Mouse (Mus musculus): ENCODE results near the gene Rrnad1.

The Rrnad1 gene

DNA sequence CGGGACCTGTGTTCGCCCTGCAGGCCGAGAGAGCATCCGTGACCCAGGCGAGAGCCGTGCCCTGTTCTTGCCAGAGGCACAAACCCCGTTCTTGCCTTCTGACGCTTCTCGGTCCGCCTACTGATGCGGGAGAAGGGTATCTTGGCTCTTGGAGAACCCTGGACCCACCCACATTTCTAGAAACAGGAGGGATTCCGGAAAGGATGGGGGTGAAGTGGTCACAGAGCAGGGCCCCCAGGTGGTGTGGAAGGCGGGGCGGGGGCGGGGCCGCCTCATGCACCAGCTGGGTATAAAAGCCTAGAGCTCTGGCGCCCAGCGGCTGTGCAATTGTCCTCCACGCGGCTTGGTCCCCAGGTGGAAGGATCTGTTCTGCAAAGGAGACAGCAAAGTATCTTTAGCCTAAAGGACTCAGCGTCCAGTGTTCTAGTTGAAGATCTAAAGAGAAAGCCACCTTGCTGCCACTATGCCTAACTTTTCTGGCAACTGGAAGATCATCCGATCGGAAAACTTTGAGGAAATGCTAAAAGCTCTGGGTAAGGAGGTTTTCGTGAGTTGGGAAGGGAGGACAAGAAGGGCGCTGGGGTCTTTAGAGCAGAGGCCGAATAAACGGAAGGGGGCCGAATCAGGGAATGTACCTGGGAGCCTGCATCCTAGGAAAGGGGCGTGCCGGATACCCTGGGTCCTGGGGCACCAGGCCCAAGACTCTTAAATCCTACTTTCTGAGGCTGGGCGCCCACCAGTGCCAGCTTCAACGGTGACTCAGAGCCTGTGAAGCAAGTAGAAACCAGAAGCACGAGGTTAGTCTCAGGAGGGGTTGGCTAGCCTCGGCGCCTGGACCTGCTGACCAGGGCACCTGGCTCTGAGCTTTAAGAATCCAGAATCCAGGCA is 18.1 kb upstream of the Rrnad1 start, which contains the start of gene Crabp2:
Gene Crabp2 (plus strand): TSS at position 289 of the 888 bp plus-strand sequence.
- DNase-seq, result no peak

DNA sequence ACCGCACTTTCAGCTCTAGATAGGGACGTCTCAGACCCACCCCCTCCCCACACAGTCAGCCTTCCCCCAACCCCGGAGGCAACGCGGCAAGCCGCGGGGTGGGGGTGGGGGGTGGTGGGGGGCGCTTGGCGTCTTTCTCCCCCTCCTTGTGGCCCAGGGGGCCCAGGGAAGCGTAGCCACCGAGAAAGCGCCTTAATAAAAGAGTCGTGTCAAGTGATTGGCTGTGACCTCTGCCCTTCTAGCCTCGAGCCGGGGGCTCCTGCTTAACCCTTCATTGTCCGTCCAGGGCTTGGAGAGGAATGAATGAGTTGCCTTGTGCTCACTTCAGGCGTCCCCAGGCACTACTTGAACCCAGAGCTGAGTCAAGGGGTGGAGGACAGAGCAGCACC is 17.3 kb upstream of the Rrnad1 start:
- no peak for DNase-seq

DNA sequence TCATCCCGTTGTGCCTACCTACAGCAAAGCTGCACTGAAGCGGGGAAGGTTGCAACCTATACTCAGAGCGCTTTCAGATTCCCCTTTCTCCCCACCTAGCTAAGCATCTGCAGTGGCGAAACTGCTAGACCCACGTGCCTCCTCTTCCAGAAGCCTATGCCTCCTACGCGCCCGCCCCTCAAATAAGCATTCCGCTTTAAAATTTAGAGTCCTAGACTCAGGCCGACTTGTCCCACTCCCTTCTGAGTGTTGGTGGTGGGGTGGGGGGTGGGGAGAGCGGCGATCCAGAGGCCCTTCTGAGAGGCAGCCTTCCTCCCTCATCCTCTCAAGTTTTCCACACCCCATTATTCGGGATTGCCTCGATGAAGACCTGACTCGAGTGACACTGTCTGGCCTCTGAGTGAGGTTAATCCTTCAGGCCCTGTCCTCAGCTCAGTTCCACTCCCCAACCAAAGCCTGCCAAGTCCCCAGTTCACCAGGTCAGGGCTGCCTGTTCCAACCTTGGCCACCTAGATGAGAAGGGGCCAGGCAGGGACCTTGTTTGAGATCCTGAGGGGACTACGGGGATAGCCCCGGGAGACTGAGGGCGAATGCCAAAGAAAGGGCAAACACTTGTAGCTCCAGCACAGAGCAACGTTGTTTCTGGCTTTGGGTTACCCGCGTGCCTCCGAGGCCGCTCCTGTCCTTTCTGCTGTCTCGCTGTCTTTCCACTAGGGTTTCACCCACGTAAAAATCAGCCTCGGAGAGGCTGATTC is 16.7 kb upstream of the Rrnad1 start:
- DNase-seq, result no peak

DNA sequence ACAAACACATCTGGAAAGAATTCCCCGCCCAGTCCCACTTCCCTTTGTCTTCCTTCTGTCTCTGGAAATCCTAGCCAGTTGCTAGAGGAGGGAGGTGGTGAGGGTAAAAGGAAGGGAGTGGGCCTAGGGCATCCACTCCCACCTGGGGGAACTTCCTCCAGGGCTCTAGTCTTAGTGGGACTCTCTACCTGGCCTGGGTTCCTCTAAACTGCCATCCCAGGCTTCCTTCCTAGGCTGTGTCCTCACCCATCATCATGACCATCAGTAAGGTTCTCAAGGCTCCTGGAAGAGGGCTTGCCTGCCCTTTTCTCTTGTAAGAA is 16.0 kb upstream of the Rrnad1 start:
- no peak for DNase-seq

DNA sequence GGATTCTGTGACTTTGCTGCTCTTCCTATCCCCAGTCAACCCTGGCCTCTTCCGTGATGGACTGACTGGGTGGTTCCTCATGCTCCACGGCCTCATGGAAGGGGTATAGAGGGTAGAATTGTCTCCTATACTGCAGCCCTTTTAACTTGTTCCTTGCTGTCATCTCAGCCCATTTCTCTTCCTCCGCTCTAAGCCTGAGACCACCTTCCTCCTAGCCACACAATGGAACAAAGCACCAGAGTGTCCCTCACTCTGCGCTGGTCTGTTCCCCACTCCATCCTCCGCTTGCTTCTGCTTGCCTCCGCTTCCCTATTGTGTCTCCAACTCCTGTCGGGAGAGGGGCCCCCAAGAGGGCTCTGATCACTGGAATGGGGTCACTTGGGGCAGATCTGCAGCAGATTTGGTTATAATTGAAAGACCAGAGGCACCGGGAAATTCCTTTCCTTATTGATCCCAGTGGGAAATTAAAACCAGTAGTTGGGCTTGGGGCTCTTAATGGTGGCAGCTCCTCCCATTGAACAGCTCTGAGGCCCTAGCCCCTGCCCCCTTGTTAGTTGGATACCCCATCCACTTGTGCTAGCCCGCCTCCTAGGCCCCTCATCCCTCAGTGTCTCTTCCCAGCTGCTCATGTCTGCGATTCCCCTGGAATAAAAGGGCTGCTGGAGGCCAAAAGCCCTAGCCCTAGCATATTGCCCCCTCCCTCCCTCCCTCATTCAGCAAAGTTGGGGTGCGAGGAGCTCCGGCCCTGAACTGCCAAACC is 15.4 kb upstream of the Rrnad1 start:
- no peak for DNase-seq

DNA sequence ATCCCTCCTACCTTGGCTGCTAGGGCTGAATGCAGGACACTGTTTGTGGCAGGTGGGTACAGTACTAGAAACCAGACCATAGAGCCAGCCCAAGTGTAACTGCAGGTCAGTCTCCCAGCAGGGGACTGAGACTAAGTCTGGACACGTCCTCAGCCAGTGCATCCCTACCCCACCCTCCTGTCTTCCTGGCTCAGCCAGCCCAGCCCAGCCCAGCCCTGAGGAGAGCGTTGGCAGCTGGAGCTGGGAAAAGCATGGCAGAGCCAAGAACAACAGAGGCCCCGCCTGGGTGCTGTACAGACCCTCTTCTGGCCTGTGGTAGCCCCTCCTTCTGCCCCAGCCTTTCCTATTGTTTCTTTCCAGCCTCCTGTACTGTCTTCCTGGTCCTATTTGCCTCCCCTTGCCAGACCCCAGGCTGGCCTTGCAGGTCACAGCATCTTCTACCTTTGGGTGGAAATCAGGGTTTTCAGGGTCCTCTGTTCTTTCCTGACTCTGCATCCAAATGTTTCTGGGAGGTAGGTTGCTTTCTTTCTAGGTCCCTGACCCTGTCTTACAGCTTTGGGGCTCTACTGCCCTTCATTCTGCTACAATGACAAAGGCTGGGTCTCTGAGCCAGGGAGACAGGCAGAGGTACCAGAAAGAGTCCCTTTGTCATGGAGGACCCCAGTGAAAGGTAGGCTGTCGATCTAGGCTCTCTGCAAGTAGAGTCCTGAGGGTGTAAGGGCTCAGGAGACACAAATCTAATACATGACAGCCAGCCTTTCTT is 14.5 kb upstream of the Rrnad1 start:
- no peak for DNase-seq

DNA sequence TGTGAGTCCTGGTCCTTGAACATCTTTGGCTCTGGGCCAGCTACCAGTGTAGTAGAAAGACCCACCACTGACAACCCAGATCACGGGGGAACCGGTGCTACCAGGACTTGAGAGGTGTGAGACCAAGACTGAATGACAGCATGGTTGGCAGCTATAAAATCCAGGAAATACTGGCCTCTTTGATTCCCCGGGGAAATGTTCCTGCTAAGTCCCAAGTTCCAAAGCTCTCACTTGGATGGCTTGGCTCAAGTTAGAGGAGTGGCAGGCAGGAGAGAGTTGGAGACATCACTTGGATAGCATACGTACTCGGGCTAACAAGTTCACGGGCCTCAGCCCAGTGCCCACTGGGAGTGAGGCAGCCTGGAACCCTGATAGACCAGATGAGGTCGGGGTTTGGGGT is 13.1 kb upstream of the Rrnad1 start:
- no peak for DNase-seq

DNA sequence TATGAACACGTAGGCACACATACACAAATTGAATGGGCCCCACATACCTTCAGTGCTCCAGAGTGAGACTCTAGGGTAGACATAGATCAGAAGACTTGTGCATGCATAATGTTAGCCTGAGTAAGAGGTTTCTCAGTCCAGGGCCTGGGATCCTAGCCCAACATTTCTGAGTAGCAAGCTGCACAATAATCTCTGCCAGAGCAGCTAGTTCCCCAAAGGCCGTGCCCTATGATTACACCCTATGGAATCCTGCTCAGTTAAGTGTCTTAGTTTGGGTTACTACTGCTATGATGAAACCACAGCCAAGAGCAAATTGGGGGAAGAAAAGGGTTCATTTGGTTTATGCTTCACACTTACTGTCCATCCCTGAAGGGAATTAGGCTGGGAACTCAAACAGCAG is 12.0 kb upstream of the Rrnad1 start:
- no peak for DNase-seq

DNA sequence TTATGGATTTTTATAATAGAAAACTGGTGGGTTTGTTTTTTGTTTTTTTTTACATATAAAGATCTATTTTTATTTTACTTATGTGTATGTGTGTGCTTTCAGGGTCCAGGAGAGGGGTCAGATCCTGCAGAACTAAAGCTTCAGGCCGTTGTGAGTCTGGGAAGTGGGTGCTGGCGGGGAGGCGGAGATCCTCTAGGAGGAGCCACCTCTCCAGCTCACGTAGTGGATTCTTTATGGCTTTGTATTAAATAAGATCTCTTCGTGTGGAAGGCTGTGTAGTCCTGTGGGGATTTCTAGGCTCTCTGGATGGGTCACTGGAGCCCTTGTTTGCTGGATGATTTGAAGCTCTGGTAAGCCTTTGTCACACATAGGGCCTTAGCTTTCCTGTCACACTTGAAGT is 10.1 kb upstream of the Rrnad1 start:
- no peak for DNase-seq

DNA sequence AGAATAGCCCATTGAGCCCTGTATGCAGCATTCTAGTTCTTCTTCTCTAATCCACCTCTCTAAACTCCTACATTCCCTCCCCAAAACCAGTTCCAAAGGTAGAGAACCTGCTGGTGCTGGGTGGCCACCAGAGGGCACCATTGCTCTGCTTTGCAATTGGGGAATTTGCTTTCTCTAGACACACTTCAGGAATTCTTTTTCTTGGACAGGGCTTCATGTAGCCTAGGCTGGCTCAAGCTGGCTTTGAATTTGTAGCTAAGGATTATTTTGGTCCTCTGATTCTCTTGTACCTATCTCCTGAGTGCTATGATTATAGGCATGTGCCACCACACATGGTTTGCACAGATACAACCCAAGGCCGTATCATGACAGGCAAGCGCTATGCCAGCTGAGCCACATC is 5.3 kb upstream of the Rrnad1 start:
- peak in 1 of 2 experiments; percentile 68 for DNase-seq

DNA sequence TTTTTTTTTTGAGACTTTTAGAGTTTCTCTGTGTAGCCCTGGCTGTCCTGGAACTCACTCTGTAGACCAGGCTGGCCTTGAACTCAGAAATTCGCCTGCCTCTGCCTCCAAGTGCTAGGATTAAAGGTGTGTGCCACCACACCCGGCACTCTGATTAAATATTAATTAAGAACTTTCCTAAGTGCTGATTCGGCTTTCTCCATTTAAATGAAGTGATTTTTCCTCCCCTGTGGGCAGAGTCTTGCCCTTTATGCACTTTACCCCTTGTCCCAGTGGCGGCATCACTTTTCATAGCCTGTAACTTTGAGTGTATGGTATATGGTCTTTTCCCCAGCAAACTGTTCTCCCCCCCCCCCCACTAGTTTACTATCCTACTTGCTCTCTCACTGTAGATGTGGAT is 4.7 kb upstream of the Rrnad1 start:
- DNase-seq, result no peak

DNA sequence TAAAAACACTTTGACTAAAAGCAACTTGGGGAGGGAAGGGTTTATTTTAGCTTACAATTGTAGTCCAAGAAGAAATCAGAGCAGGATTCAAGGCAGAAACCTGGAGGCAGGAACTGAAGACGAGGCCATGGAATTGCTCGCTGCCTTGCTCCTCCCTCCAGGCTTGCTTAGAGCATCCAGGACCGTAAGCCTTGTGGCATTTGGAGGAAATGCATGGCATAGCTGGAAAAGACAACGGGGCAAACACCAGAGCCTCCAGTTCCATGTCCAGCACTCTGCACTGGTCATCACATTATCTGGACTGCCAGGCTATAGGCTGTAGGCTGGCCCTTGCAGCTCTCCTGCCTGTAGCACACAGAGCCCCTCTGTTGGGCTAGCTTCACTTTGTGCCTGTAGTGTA is 4.0 kb upstream of the Rrnad1 start:
- DNase-seq, result no peak

DNA sequence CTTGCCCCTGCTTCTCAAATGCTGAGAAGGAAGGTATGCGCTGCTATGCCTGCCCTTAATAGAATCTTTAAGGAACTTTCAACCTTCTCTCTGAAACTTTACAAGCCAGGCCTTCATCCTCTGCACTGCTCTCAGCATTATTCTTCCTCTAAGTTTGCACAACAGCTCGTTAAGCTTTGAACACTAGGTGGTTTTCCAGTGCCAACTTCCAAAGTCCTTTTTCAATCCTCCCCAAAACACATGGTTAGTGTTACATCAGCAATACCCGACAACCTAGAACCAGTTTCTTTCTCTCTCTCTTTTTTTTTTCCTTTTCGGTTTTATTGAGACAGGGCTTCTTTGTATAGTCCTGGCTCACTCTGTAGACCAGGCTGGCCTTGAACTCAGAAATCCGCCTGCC is 3.5 kb upstream of the Rrnad1 start:
- DNase-seq, result no peak

DNA sequence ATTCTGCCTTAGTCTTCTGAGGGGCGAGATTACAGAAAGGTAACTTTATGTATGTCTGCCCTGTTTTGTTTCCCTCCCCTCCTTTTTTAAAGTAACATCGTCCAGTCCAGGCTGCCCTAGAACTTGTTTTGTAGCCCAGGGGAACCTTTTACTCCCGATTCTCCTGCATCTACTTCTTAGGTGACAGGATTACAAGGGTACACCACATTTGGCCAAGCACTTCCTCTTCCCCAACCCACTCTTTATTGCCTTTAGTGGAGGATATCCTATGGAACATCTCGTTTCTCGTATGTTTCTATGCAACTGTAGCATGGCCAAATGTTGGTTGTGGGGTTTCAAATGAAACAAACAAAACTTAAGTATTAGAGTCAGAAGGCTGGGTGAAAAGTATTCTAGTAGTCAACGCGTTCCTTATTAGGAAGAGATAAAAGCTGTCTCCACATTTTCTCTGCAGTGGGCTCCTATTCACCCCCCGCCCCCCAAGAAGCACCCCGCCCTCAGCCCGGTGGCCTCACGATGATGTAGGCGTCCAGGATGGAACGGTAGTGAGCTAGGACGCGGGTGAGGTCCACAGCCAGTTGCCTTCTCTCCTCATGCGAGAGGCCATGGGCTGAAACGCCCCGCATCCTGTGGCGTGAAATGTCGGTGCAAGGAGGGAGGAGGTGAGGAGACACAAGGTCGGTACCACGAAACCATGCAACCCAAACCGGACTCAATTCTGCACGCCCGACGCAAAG is 1.0 kb downstream of the Rrnad1 start:
- DNase-seq, result no peak

DNA sequence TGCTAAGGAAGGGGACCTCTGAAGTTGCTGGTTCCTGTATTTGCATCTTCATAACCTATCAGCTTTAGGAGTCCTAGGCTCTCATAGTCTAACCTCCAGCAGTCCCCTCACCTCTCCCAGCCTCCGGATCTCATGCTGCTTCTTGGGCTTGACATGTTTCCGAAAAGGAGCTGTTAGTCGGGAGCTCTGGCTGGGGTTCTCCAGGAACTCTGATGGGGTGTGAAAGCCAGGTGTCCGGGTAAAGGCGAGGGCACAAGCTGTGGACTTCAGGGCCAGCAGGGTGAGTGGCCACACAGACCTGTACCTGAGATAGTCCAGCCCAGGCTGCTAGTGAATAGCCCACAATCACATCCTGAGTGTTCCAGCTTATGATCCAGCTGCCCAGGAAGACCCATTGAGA is 3.1 kb downstream of the Rrnad1 start:
- no peak for DNase-seq

DNA sequence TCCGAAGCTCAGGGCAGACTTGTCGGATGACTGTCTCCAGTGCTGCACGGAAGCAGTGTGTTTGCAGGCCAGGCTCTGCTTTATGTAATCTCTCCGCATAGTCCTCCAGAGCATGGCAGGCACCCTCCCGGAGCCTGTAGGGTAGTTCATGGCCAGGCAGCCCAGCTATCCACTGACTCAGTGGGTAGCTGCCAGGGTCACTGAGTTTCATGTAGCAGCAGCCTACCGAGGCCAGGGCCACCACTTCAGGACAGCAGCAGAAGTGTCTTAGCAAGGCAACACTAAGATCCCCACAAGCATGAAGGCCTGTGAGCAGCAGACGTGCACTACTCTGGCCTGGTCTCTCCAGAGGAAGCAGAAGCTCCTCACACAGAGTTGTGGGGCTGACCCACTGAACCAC is 5.5 kb downstream of the Rrnad1 start:
- no peak for DNase-seq

DNA sequence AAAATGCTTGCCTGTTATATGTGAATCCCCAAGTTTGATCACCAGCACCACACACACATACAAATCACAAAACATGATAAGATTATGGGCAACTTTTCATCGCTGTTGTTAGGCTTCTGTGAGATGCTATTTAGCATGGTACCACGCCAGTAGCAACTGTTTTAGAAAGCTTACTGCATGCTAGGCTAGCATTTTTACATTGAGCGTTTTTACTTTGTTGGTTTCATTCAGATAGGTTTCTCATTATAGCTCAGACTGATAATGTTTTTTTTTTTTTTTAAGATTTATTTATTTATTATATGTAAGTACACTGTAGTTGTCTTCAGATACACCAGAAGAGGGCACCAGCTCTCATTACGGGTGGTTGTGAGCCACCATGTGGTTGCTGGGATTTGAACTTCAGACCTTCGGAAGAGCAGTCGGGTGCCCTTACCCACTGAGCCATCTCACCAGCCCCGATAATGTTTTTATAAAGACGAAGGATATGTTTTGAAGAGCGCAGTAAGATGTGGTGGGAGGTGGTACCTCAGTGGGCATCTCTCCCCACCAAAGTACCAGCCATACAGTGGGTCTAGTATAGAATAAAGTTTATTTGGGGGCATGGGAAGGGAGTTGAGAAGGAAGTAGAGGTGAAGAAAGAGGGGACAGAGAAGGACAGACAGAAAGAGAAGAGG is 10.1 kb downstream of the Rrnad1 start:
- no peak for DNase-seq

DNA sequence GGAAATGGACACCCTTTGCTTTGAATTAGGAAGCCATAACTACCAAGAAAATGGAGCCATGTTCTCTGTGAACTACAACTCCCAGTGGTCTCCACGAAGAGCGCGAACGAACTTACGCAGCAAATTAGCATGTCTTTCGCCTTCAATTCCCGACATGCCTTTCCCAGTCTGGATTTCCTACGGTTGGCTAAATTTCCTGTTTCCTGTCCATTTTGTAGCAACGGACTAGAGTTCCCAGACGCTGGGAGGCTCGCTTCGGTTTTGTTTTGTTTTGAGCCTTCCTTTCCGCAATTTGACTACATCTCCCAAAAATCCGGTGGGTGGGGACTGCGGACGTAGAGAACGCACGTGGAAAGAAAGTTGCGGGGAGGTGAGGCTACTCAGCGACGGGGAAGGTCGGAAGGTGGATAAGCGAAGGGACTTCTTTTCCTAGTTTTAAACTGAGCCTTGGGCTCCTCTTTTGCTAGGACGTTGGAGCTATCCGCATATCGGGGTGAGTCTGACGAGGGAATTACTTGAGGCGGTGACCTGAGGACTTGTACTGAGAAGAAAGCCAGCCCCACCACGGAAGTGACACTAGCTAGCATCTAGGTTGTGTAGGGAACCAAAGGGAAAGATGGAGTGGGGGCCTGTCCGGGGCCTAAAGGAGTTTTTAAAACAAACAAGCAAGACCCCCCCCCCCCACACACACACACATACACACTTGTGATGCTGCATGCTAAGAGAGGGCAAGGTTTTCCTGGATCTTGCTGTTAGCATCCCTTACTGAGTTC is 11.0 kb downstream of the Rrnad1 start, which contains the start of gene Mrpl24:
Gene Mrpl24 (plus strand): TSS at position 171 of the 773 bp plus-strand sequence.
- DNase-seq, result peak; percentile 48 to 57

DNA sequence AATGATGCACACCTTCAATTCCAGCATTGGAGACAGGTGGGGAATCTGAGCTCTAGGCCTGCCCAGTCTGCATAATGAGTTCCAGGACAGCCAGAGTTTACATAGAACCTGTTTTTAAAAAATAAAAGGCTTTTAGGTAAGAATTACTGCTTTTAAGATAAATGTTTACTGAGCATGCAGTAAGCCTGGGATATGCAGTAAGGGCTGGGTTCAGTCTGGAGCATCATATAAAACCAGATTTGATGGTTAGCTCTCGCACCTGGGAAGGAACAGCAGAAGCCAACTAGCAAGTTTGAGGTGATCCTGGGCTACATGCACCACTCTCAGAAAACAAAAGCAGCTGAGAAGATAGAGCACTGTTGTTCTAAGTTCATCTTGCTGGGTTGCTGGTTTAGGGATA is 12.0 kb downstream of the Rrnad1 start:
- no peak for DNase-seq

DNA sequence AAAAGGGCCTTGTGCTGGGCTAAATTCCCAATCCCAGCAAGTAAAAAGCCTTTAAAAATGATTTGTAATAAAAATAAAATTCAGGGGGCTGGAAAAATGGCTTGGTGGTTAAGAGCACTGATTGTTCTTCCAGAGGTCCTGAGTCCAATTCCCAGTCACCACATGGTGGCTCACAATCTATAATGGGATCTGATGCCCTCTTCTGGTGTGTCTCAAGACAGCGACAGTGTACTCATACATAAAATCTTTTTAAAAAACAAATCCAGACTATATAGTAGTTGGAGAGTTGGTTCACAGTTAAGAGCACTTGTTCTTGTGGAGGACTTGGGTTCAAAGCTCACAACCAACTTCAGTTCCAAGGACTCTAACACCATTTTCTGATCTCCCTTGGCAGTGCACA is 13.5 kb downstream of the Rrnad1 start:
- no peak for DNase-seq

DNA sequence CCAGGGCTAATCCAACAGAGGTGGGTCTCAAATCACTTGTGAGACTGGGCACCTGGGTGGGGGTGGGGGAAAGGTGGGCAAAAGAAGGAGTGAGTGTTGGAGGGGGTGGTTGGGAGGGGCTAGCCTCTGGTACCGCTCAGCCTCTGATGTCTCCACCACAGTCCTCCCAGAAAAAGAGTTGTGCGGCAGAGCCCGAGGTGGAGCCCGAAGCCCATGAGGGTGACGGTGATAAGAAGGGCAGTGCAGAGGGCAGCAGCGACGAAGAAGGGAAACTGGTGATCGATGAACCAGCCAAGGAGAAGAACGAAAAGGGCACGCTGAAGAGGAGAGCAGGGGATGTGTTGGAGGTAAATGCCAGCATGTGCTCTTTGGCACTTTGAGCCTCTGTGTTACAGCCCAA is 16.6 kb downstream of the Rrnad1 start:
- DNase-seq, result no peak

Measured in spleen, adult 18-20 months (tissue).